Mouse (Mus musculus) kidney, postnatal 36 days (tissue): ENCODE measurements around the gene Hoxb3.
A peak's percentile ranks its signal among the peaks of the same experiment; 100 is the strongest.

Experiments used
- DNase-seq, 2 experiments: peaks; one replicate each; pipeline ENCODE4 v3.0.0; 2021 to 2022; ENCODE audit warnings: mixed read lengths in 2 of 2

Hoxb3 gene

GRCm38 (mm10) chr11:96341701-96342575 is 18.8 kb downstream of the Hoxb3 start:
- peak; percentile 68 to 77 for DNase-seq

DNA sequence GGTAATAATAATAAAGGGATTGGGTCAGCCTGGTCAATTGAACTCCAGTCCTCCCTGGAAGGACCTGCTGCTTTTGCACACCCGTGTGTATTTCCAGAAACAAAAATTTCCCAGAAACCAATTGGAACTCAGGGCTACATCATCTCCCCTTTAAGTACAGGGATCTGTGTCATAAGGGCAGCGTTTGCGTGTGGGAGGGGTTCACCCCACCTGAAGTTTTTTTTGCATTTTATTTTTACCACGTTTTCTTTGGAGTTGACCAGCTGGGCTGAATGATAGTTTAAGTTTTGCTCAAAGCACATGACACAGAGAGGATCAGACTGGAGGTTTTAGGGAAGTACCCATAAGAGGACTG is 19.4 kb downstream of the Hoxb3 start:
- peak in 1 of 2 experiments; percentile 18 for DNase-seq

DNA sequence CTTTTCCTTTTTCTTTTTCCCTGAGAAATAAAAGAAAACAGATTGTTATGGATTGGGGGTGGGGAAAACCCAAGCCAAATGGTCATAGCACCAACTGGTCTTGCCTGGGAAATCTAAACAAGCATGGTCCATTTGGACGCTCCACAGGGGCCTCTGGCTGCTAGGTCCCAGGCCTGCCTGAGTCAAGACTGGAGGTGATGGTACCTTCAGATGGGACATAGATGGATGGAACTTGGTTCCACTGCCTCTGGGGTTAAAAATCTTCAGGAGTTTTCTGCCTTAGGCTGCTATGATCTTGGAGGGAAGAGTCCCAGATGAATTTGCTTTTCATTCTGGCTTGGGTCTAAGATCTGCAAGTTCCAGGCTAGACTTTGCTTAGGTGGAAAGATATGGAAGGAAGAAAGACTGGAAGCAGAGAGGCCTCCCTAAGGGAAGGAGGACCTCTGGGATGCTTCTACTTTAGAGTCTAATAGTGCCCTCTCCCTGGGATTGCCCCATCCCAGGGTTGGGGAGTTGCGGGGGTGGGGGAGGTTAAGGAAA is 20.1 kb downstream of the Hoxb3 start:
- peak in 1 of 2 experiments; percentile 26 for DNase-seq

DNA sequence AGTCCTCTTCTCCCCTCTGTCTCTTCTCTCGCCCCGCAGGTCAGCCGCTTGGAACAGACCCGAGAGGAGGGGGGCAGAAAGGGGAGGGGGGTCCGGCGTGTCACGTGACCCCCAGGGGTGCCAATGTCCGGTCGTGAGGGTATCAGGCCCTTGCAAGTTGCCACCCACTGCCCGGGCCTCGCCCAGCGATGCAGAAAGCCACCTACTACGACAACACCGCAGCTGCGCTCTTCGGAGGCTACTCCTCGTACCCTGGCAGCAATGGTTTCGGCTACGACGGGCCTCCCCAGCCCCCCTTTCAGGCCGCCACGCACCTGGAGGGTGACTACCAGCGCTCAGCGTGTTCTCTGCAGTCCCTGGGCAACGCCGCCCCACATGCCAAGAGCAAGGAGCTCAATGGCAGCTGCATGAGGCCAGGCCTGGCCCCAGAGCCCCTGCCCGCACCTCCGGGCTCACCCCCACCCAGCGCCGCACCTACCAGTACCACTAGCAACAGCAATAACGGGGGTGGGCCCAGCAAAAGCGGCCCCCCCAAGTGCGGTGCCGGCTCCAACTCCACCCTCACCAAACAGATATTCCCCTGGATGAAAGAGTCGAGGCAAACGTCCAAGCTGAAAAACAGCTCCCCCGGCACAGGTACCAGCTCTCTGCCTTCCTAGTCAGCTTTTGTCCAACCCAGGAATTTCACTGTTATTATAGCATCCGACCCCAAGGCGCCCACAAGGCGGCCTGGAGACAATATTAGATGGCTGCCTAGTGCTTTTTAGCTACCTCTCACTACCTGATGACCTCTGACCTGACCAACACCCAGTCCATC is 21.1 kb downstream of the Hoxb3 start:
- peak in 1 of 2 experiments; percentile 66 for DNase-seq

GRCm38 (mm10) chr11:96344878-96345159 is 21.7 kb downstream of the Hoxb3 start:
- no peak for DNase-seq

- peak in 1 of 2 experiments; percentile 68 for DNase-seq
Observed at GRCm38 (mm10) chr11:96345220-96345892, 22.2 kb downstream of the Hoxb3 start.

DNA sequence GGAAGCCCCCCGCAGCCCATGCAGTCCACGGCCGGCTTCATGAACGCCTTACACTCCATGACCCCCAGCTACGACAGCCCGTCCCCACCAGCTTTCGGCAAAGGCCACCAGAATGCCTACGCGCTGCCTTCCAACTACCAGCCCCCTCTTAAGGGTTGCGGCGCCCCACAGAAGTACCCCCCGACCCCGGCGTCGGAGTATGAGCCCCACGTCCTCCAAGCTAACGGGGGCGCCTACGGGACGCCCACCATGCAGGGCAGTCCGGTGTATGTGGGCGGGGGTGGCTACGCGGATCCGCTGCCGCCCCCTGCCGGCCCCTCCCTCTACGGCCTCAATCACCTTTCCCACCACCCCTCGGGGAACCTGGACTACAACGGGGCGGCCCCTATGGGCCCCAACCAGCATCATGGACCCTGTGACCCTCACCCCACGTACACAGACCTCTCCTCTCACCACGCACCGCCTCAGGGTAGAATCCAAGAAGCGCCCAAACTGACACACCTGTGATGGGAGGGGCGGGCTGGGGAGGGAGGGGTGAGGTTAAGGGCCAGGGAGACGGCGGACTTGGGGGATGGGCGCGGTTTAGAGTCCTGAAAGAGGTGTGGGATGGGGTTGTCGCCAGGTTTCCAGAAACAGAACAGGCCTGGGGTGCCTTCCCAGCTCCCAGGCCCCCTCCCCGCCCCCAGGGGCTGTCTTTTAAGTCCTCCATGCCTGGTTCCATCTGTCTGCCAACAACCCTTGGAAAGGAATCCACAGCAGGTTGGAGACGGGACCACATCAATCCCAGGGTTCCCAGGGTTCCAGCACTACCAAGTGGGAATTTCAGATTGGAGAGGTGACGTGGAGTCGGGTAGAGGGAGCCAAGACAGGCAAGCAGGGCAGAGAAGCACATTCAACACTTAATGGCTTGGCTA is 23.0 kb downstream of the Hoxb3 start:
- DNase-seq = peak; percentile 74 to 83

GRCm38 (mm10) chr11:96346916-96347520 is 23.9 kb downstream of the Hoxb3 start:
- DNase-seq = peak in 1 of 2 experiments; percentile 74

DNA sequence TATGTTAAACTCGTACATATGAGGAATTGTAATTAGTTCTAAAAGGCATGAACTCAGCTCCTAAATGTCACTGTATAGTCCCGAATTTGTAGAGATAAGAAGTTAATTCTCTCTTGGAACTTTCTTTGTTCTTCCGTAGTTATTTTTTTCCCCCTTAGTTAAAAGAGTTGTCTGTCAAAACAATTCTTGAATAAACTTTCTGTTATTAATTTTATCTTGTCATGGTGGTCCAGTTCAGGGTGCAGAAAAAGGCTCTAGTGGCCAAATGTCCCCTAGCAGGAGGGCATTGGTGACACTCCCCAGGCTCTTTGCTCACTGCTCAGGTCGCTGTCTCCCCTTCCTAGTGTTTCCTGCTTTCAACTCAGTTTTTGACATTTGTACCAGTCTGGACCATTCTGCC is 24.6 kb downstream of the Hoxb3 start:
- no peak for DNase-seq

DNA sequence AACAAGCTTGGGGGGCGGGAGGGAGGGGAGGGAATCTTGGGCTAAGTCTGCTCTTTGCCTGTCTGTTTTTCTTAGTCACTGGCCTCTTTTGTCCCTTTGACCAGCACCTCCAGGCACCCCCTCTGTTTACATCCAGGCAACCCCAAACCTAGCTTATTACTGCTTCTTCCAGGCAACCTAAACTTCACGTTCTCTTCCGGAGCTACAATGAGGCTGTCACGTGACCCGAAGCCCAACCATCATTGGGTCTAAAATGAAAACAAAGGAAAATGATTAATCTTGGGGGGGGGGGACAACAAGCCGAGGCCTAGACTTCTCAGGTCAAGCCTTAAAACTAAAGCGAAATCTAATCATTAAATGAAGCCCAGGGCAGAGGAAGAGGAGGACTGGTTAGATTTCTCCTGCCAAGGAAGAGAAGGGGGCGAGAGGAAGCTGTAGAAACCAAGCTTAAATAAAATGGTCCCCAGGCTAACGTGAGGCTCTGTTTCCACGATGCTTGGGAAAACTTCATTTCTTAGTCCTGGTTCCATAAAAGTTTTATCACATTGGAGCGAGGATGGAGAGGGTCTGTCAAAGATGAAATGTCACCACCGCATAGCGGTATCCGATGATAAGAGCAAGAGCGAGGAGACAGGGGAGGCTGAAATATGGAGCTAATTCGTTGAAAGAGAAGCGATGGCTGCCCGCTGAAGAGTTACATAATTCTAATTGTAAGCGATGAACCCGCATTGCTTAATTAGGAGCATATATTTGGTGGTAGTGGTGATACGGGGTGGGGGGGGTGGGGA is 25.2 kb downstream of the Hoxb3 start:
- peak; percentile 86 to 89 for DNase-seq

GRCm38 (mm10) chr11:96348988-96349387 is 25.9 kb downstream of the Hoxb3 start:
- no peak for DNase-seq

- DNase-seq = peak in 1 of 2 experiments; percentile 87
Observed at GRCm38 (mm10) chr11:96349491-96350340, 26.6 kb downstream of the Hoxb3 start.

GRCm38 (mm10) chr11:96350341-96350624 is 27.2 kb downstream of the Hoxb3 start, which contains the start of gene Hoxb2:
Gene Hoxb2, plus strand, starts transcription at chr11:96350525.
- DNase-seq = no peak

- no peak for DNase-seq
Observed at GRCm38 (mm10) chr11:96350791-96351190, 27.7 kb downstream of the Hoxb3 start.

DNA sequence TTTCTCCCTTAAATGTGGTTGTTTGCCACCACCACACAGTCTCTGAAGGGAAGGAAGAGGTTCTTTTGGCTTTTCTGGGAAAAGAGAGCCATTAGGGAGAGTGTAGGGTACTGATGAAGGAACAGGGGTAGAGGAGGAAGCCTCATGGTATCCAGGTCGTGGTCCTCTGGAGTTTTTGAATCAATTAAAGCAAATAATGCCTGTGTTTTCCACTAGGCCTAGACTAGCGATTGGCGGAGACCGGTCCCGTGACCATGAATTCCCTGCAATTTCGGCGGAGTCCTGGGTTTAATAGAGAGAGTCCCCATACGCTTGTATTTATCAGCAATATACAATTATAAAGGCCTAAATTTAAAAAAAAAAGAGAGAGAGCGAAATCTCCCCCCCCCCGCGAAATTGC is 28.2 kb downstream of the Hoxb3 start:
- DNase-seq = peak; percentile 62 to 74

GRCm38 (mm10) chr11:96351831-96352230 is 28.7 kb downstream of the Hoxb3 start:
- DNase-seq = peak; percentile 78 to 88

DNA sequence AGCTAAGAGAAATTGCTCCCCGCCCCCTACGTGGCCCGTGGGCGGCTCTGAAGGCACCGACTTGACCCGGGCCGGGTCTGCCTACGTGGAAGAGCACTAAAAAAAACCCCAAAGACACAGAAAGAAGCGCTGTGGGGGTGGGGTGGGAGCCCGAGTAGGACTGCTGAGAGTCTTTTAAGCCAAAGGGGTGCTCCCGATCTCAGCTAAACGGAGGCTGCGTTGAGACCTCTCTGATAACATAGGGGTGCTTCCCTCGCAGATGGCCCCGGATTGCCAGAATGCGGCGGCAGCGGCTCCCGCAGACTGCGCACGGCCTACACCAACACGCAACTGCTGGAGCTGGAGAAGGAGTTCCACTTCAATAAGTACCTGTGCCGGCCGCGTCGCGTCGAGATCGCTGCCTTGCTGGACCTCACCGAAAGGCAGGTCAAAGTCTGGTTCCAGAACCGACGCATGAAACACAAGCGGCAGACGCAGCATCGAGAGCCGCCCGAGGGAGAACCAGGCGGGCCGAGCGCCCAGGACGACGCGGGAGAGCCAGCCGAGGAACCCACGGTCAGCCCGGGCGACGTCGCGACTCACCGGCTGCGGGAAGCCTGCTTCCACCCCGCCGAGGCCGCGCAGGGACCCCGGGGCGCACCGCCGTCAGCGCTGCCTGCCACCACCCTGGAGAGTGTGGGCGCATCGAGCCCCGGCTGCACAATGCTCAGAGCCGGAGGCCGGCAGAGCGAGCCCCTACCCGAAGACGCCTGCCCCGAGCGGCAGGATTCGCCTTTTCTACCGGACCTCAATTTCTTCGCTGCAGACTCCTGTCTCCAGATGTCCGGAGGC is 29.8 kb downstream of the Hoxb3 start:
- peak; percentile 80 to 82 for DNase-seq

- peak in 1 of 2 experiments; percentile 63 for DNase-seq
Observed at GRCm38 (mm10) chr11:96353522-96353841, 30.4 kb downstream of the Hoxb3 start.

DNA sequence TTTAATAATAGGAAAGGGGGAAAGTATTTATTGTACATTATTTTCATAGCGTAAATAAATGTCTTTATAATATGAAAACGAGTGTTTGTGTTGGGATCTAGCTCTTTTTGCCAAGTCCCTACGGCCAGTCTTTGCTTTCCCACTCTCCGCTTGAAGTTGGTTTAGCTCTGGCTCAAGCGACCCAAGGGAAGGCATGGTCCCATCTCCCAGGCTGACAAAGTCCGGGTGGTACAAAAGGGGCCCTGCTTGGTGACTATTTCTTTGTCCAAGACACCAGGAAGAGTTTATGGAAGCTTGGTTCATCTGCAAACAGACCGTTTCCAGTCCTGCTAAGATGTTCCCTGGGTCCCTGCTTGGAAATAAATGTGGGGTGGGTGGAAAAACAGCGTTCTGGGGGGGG is 30.8 kb downstream of the Hoxb3 start:
- DNase-seq = peak in 1 of 2 experiments; percentile 56
